Mouse (Mus musculus) hindbrain, embryonic 13.5 days (tissue): ENCODE measurements around the gene Efl1. TPM values are rescaled to one million over a fixed set of nuclear protein-coding genes. Genes with fewer than 3 reads are reported as not detected.

Source experiments
- ATAC-seq: fragments of 200-750 bp; cut with Nextera tagmentation; 2 replicates; pipeline ENCODE4 v1.8.0; 2017; ENCODE audit warnings: moderate TSS enrichment; ENCODE audit not compliant: low FRiP score
- H3K27ac ChIP-seq: fragments of 300-500 bp; sonication (generic); 2 replicates; pipeline ENCODE4 v1.5.1; 2015; ENCODE audit warnings: inconsistent platforms, mild to moderate bottlenecking, moderate library complexity
- H3K27me3 ChIP-seq: fragments of 300-500 bp; sonication (generic); 2 replicates; pipeline ENCODE4 v1.6.1; 2015; ENCODE audit warnings: mild to moderate bottlenecking, inconsistent platforms
- H3K36me3 ChIP-seq: fragments of 300-500 bp; sonication (generic); 2 replicates; pipeline ENCODE4 v1.6.1; 2015; ENCODE audit warnings: mild to moderate bottlenecking, inconsistent platforms
- H3K4me1 ChIP-seq: fragments of 300-500 bp; sonication (generic); replicated peaks from 2 replicates; pipeline ENCODE4 v1.6.1; 2015; ENCODE audit warnings: inconsistent platforms
- H3K4me2 ChIP-seq: fragments of 300-500 bp; sonication (generic); 2 replicates; pipeline ENCODE4 v1.6.1; 2015; ENCODE audit warnings: inconsistent platforms, mild to moderate bottlenecking, moderate library complexity
- H3K4me3 ChIP-seq: fragments of 300-500 bp; sonication (generic); 2 replicates; pipeline ENCODE4 v1.5.1; 2015; ENCODE audit warnings: mild to moderate bottlenecking, inconsistent platforms
- H3K9ac ChIP-seq: fragments of 300-500 bp; sonication (generic); 2 replicates; pipeline ENCODE4 v1.6.1; 2015; ENCODE audit warnings: mild to moderate bottlenecking, inconsistent platforms
- H3K9me3 ChIP-seq: fragments of 300-500 bp; sonication (generic); 2 replicates; pipeline ENCODE4 v1.6.1; 2016; ENCODE audit warnings: inconsistent platforms
- WGBS: fragments of 180-500 bp; shearing (Covaris S2); methylation state at CpG from one replicate; pipeline ENCODE4 v1.1.7; 2015; 5-methylcytosine and 5-hydroxymethylcytosine counted together
- polyA plus RNA-seq: library from polyadenylated mRNA; unstranded; fragments of >200 nt; fragmentation: Nextera tagmentation; extraction: Ambion mirVana; gene quantifications from 2 replicates; pipeline ENCODE4 v1.2.1, GENCODE M21; 2015

Efl1 gene
- polyA plus RNA-seq, 1 experiment from 2014 or later: 22.4 TPM

GRCm38 (mm10) chr7:82691021-82691738 is 42.8 kb downstream of the Efl1 start:
- no peak overlapping the region for H3K4me3 ChIP-seq
- no peak overlapping the region for H3K27ac ChIP-seq
- H3K9ac ChIP-seq: no peak overlapping the region
- no peak overlapping the region for H3K4me2 ChIP-seq
- H3K9me3 ChIP-seq: no peaks in the 10 kb centered on the region
- 91% methylated on average over 6 of the region's 6 CpGs for WGBS
- H3K27me3 ChIP-seq: no peaks in the 10 kb centered on the region
- H3K4me1 ChIP-seq: no peaks in the 10 kb centered on the region
- peaks cover 52% of the 10 kb centered on the region for H3K36me3 ChIP-seq
- ATAC-seq: no peak

DNA sequence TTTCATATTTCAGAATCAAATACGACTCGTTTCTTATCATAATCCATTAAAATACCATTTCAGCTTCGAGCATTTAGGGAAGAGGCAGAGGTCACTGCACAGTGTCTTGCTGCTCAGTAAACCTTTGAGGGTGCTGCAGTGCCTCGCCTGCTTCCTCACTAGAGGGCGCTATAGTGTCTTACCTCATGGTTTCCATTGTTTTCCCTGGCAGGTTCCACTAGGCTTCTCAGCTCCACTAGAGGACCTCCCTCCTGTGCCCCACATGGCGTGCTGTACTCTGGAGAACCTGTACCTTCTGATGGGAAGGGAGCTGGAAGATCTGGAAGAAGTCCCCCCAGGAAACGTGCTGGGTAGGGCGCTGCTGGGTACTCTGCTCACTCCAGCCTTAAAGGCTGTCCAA is 49.3 kb downstream of the Efl1 start:
- no peak overlapping the region for H3K4me3 ChIP-seq
- H3K4me1 ChIP-seq: no peaks in the 10 kb centered on the region
- H3K4me2 ChIP-seq: no peak overlapping the region
- WGBS: 76% methylated on average over 8 of the region's 8 CpGs
- H3K36me3 ChIP-seq: peaks cover 60% of the 10 kb centered on the region
- H3K9ac ChIP-seq: no peak overlapping the region
- H3K27ac ChIP-seq: no peak overlapping the region
- ATAC-seq: no peak
- H3K27me3 ChIP-seq: no peaks in the 10 kb centered on the region
- no peaks in the 10 kb centered on the region for H3K9me3 ChIP-seq

GRCm38 (mm10) chr7:82698968-82699367 is 50.6 kb downstream of the Efl1 start:
- no peaks in the 10 kb centered on the region for H3K9me3 ChIP-seq
- H3K4me1 ChIP-seq: no peaks in the 10 kb centered on the region
- 97% methylated on average over 3 of the region's 3 CpGs for WGBS
- no peak for ATAC-seq
- H3K27ac ChIP-seq: no peak overlapping the region
- H3K36me3 ChIP-seq: peaks cover 47% of the 10 kb centered on the region
- H3K4me2 ChIP-seq: no peak overlapping the region
- no peaks in the 10 kb centered on the region for H3K27me3 ChIP-seq
- no peak overlapping the region for H3K4me3 ChIP-seq
- no peak overlapping the region for H3K9ac ChIP-seq

DNA sequence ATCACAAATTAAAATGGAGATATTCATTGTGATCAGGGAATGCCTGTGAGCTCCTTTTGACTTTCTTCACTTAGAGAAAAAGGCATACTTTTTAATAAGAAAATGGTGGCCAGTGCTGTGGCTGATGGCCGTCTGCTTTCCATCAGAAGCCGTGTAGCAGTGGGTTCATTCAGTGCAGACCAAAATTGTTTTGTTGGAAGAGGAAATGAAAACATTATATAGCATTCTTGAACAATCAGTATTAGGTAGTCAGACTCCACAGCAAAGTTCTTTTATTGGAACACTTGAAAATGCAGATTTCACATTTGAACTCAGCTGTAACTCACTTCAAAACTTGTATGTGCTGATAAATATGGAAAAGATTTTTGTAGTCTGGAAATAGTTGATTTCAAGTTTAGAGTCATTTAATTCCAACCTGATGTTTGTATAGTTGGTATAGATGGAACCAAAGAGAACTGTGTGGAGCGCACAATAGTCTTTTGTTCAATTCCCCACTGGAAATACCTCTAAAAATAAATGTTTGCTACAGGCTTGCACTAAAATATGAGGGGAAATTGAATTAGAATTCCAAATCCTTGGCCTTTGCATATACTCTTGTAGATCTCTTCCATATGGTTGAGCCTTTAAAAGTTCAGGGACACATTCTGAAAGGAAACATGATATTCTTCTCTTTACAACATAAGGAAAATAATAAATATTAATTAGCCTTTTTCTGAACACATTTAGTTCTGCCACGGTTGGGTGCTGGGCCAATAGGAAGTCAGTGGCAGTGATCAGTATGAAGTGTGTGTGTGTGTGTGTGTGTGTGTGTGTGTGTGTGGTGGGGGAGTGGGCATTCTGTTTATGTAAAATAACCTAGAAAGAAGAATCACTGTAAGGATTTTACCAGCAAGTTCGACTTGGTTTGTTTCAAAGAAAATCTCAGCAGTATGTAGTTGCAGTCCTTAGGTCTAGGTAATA is 54.2 kb downstream of the Efl1 start:
- Histone ChIP-seq H3K9ac (no peak overlapping the region), H3K9me3 (no peaks in the 10 kb centered on the region), H3K4me1 (no peaks in the 10 kb centered on the region), H3K27me3 (no peaks in the 10 kb centered on the region), H3K4me2 (no peak overlapping the region), H3K27ac (no peak overlapping the region), H3K36me3 (peaks cover 30% of the 10 kb centered on the region), H3K4me3 (no peak overlapping the region)
- ATAC-seq: no peak
- WGBS: 70% methylated on average over 5 of the region's 5 CpGs

DNA sequence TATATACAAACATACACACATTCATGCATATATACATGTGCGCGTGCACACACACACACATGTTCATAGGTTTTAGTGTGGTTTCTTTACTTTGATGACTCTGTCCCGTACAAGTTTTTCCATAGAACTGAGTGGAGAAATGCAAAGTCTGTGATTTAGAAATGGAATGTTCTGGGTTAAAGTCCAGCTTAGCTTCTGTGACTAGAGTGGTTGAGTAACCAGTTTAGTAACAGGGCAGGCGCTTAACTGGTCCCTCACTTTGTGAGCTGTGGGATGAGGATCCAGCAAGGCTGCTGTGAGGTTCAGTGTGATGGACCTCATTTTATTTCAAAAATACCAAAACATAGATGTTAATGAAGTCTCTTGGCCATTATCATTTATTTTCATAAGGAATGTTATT is 60.8 kb downstream of the Efl1 start:
- Histone ChIP-seq H3K4me1 (no peaks in the 10 kb centered on the region), H3K9ac (no peak overlapping the region), H3K4me2 (no peak overlapping the region), H3K27ac (no peak overlapping the region), H3K9me3 (no peaks in the 10 kb centered on the region), H3K36me3 (peaks cover 6% of the 10 kb centered on the region; the same call in 1 of the 2 replicates), H3K4me3 (no peak overlapping the region), H3K27me3 (no peaks in the 10 kb centered on the region)
- ATAC-seq: no peak
- 98% methylated on average over 4 of the region's 4 CpGs for WGBS

GRCm38 (mm10) chr7:82715210-82715911 is 66.9 kb downstream of the Efl1 start:
- Histone ChIP-seq H3K27me3 (no peaks in the 10 kb centered on the region), H3K27ac (peak overlapping the region; percentile 80), H3K9me3 (no peaks in the 10 kb centered on the region), H3K4me1 (peaks cover 11% of the 10 kb centered on the region), H3K36me3 (no peaks in the 10 kb centered on the region), H3K4me2 (no peak overlapping the region), H3K4me3 (no peak overlapping the region), H3K9ac (peak overlapping the region; percentile 55; the same call in 1 of the 2 replicates)
- peak; percentile 92 for ATAC-seq
- 56% methylated on average over 7 of the region's 7 CpGs for WGBS

DNA sequence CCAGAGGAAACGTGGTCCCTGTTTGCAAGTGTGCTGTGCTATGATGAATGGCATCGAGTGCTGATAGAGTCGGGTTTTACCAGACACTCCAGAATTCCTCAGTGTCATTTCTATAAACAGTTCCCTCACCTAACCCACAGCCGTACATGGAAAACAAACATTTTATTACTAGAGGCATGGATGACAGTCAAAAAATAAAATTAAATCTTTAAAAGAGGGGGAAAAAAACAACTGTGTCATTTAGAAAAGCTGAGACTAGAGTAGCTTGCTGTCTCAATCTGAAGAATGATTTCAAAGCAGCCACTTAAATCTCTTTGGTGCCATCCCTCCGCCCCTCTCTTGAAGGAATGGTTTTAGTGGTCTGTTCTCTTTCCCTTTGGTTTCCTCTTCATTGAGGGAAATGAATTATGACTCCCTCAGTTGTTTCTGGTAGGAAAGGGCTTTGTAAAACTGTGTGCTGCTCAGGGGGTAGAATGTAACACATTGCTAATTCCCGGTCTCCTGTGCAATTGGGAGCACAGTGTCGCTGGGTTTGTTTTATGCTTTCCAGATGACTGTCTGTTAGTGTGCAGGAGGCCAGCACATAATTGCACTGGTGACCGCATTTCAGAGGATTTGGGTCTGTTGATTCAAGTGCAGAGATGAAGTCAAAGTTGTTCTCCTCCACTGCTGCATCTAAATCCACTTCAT is 67.6 kb downstream of the Efl1 start:
- Histone ChIP-seq H3K27me3 (no peaks in the 10 kb centered on the region), H3K4me1 (peaks cover 11% of the 10 kb centered on the region), H3K9ac (peak overlapping the region; percentile 40), H3K4me2 (no peak overlapping the region), H3K4me3 (no peak overlapping the region), H3K36me3 (no peaks in the 10 kb centered on the region), H3K27ac (peak overlapping the region; percentile 80), H3K9me3 (no peaks in the 10 kb centered on the region)
- peak; percentile 53; the same call in 1 of the 2 replicates for ATAC-seq
- 46% methylated on average over 8 of the region's 8 CpGs for WGBS

- no peak overlapping the region for H3K9ac ChIP-seq
- H3K4me1 ChIP-seq: peaks cover 11% of the 10 kb centered on the region
- no peaks in the 10 kb centered on the region for H3K27me3 ChIP-seq
- no peaks in the 10 kb centered on the region for H3K36me3 ChIP-seq
- H3K4me3 ChIP-seq: no peak overlapping the region
- no peaks in the 10 kb centered on the region for H3K9me3 ChIP-seq
- no peak for ATAC-seq
- 79% methylated on average over 5 of the region's 5 CpGs for WGBS
- no peak overlapping the region for H3K4me2 ChIP-seq
- H3K27ac ChIP-seq: no peak overlapping the region
These were observed 70.9 kb downstream of the Efl1 start for GRCm38 (mm10) chr7:82719285-82719684.

GRCm38 (mm10) chr7:82719740-82720139 is 71.3 kb downstream of the Efl1 start:
- Histone ChIP-seq H3K4me2 (no peak overlapping the region), H3K4me3 (no peak overlapping the region), H3K9ac (no peak overlapping the region), H3K27ac (no peak overlapping the region), H3K4me1 (peaks cover 11% of the 10 kb centered on the region), H3K36me3 (no peaks in the 10 kb centered on the region), H3K27me3 (no peaks in the 10 kb centered on the region), H3K9me3 (no peaks in the 10 kb centered on the region)
- WGBS: 59% methylated on average over 5 of the region's 5 CpGs
- no peak for ATAC-seq

GRCm38 (mm10) chr7:82720501-82720900 is 72.1 kb downstream of the Efl1 start:
- Histone ChIP-seq H3K27ac (no peak overlapping the region), H3K4me1 (peaks cover 15% of the 10 kb centered on the region)
- no peak for ATAC-seq

GRCm38 (mm10) chr7:82720906-82721305 is 72.5 kb downstream of the Efl1 start:
- H3K4me3 ChIP-seq: no peak overlapping the region
- no peak overlapping the region for H3K4me2 ChIP-seq
- H3K9ac ChIP-seq: no peak overlapping the region
- H3K9me3 ChIP-seq: no peaks in the 10 kb centered on the region
- 71% methylated on average over 7 of the region's 7 CpGs for WGBS
- ATAC-seq: no peak
- peaks cover 18% of the 10 kb centered on the region for H3K4me1 ChIP-seq
- no peak overlapping the region for H3K27ac ChIP-seq
- H3K27me3 ChIP-seq: no peaks in the 10 kb centered on the region
- no peaks in the 10 kb centered on the region for H3K36me3 ChIP-seq

More at GRCm38 (mm10) chr7:82720501-82720900, 72.1 kb downstream of the Efl1 start:
- H3K9ac ChIP-seq: no peak overlapping the region
- H3K4me3 ChIP-seq: no peak overlapping the region
- H3K27me3 ChIP-seq: no peaks in the 10 kb centered on the region
- H3K36me3 ChIP-seq: no peaks in the 10 kb centered on the region
- H3K9me3 ChIP-seq: no peaks in the 10 kb centered on the region
- 83% methylated on average over 7 of the region's 7 CpGs for WGBS
- no peak overlapping the region for H3K4me2 ChIP-seq
